Mouse (Mus musculus) G1E (cell line): ENCODE results near the gene Tmbim7.

Experiments used
- CTCF ChIP-seq: IDR thresholded peaks from 2 replicates; pipeline ENCODE4 v1.5.1; 2012; ENCODE audit warnings: low read depth, low read length, inconsistent platforms, mixed read lengths
- GATA1 ChIP-seq: IDR thresholded peaks from 2 replicates; pipeline ENCODE4 v1.6.1; 2012; ENCODE audit warnings: borderline replicate concordance, low read length, inconsistent platforms, mixed read lengths

DNA sequence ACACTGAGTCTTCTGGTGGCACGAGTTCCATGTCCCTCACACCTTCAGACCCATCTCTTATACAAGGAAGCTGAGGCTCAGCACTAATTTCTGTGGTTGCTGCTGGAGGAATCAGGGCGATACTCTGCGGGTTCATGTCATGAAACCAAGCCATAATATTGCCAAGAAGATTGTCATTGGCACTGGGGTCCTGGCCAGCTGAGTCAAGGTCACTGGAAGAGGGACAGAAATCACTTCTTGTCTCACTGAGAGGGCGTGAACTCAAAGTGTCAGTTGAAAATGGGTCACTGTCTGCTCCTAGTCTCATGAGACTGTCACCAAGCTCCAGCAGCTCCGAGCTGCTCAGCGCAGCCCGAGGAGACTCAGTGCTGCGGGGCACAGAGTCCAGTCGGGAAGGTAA lies 42.0 kb downstream of the Tmbim7 start:
- TF ChIP-seq CTCF: no peak
- TF ChIP-seq GATA1: no peak
